Mouse (Mus musculus) heart, embryonic 13.5 days (tissue): ENCODE results near the gene Mast4. TPM values are rescaled to one million over a fixed set of nuclear protein-coding genes. Genes with fewer than 3 reads are reported as not detected.
A peak's percentile ranks its signal among the peaks of the same experiment; 100 is the strongest.

Experiments used
- ATAC-seq: fragments of 200-750 bp; cut with Nextera tagmentation; 2 replicates; pipeline ENCODE4 v1.8.0; 2017; ENCODE audit warnings: moderate TSS enrichment; ENCODE audit not compliant: insufficient number of reproducible peaks, low FRiP score, low TSS enrichment; ENCODE audit errors: extremely low read depth
- H3K27ac ChIP-seq: fragments of 300-500 bp; sonication (generic); replicated peaks from 2 replicates; pipeline ENCODE4 v1.5.1; 2015; ENCODE audit warnings: moderate library complexity, mild to moderate bottlenecking, inconsistent platforms
- H3K27me3 ChIP-seq: fragments of 300-500 bp; sonication (generic); replicated peaks from 2 replicates; pipeline ENCODE4 v1.6.1; 2015; ENCODE audit warnings: mild to moderate bottlenecking, inconsistent platforms
- H3K36me3 ChIP-seq: fragments of 300-500 bp; sonication (generic); 2 replicates; pipeline ENCODE4 v1.6.1; 2015; ENCODE audit warnings: mild to moderate bottlenecking, inconsistent platforms
- H3K4me1 ChIP-seq: fragments of 300-500 bp; sonication (generic); 2 replicates; pipeline ENCODE4 v1.6.1; 2015; ENCODE audit warnings: inconsistent platforms
- H3K4me2 ChIP-seq: fragments of 300-500 bp; sonication (generic); 2 replicates; pipeline ENCODE4 v1.6.1; 2015; ENCODE audit warnings: inconsistent platforms, mild to moderate bottlenecking, moderate library complexity
- H3K4me3 ChIP-seq: fragments of 300-500 bp; sonication (generic); 2 replicates; pipeline ENCODE4 v1.5.1; 2015; ENCODE audit warnings: moderate library complexity, mild to moderate bottlenecking, inconsistent platforms
- H3K9ac ChIP-seq: fragments of 300-500 bp; sonication (generic); 2 replicates; pipeline ENCODE4 v1.6.1; 2015; ENCODE audit warnings: inconsistent platforms, mild to moderate bottlenecking, moderate library complexity
- H3K9me3 ChIP-seq: fragments of 300-500 bp; sonication (generic); 2 replicates; pipeline ENCODE4 v1.6.1; 2016; ENCODE audit warnings: inconsistent platforms
- WGBS: fragments of 180-500 bp; shearing (Covaris S2); methylation state at CpG from one replicate; pipeline ENCODE4 v1.1.7; 2015; ENCODE audit warnings: mixed read lengths; 5-methylcytosine and 5-hydroxymethylcytosine counted together
- polyA plus RNA-seq: library from polyadenylated mRNA; unstranded; fragments of >200 nt; fragmentation: Nextera tagmentation; extraction: Ambion mirVana; gene quantifications from 2 replicates; pipeline ENCODE4 v1.2.1, GENCODE M21; 2015

Mast4 gene
- polyA plus RNA-seq, 1 experiment from 2014 or later: 36.8 TPM

- H3K27me3 ChIP-seq: no peaks in the 10 kb centered on the region
- H3K9me3 ChIP-seq: no peaks in the 10 kb centered on the region
- no peaks in the 10 kb centered on the region for H3K36me3 ChIP-seq
- peak overlapping the region; percentile 59 for H3K4me2 ChIP-seq
- peak overlapping the region; percentile 80 for H3K27ac ChIP-seq
- ATAC-seq: no peak
- peak overlapping the region; percentile 73 for H3K9ac ChIP-seq
- peak overlapping the region; percentile 30 for H3K4me3 ChIP-seq
- H3K4me1 ChIP-seq: peaks cover 26% of the 10 kb centered on the region
- WGBS: 21% methylated on average over 10 of the region's 10 CpGs
Observed at GRCm38 (mm10) chr13:102698335-102698734, 636.0 kb downstream of the Mast4 start.

DNA sequence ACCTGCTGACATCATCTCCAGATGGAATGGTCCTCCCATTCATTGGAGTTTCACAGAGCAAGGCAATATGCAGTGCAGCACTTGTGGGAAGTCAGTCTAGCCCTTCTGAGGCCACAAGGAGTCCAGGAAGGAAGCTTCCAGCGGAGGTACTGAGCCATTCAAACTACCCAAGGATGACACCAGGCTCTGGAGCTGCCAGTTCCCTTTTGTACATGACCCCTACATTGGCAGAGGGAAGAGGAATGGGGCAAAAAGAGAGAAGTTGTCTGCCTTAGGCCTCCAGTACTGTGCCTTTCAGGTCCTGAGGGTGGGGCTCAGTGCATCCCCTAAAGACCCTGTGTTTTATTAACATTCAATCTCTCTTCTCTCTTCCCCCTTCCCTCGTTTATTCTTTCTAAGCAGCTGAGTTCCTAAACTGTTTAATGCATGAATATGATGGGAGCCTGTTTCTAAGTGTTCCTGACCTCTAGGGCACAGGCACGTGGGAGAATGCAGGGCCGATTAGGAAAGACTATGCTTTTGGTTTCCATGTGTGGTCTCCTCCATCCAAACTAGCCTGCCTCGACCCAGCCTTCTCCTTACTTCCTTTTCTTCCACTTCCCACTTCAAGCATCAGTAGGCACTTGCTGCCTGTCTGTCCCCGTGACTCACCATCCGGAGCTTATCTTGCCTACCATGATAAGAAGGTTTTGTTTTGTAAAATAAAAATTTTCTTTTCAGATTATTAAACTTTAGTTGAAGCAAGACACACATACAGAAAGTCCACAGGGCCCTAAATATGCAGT lies 639.0 kb downstream of the Mast4 start:
- no peak for ATAC-seq
- WGBS: 59% methylated on average over 7 of the region's 7 CpGs
- no peaks in the 10 kb centered on the region for H3K9me3 ChIP-seq
- H3K4me3 ChIP-seq: no peak overlapping the region
- peaks cover 39% of the 10 kb centered on the region for H3K4me1 ChIP-seq
- no peak overlapping the region for H3K27ac ChIP-seq
- H3K36me3 ChIP-seq: no peaks in the 10 kb centered on the region
- H3K4me2 ChIP-seq: no peak overlapping the region
- H3K27me3 ChIP-seq: no peaks in the 10 kb centered on the region
- H3K9ac ChIP-seq: no peak overlapping the region

- peaks cover 36% of the 10 kb centered on the region for H3K4me1 ChIP-seq
- ATAC-seq: no peak
- no peak overlapping the region for H3K9ac ChIP-seq
- H3K27me3 ChIP-seq: no peaks in the 10 kb centered on the region
- 81% methylated on average over 7 of the region's 7 CpGs for WGBS
- H3K4me3 ChIP-seq: no peak overlapping the region
- no peak overlapping the region for H3K4me2 ChIP-seq
- no peaks in the 10 kb centered on the region for H3K36me3 ChIP-seq
- no peak overlapping the region for H3K27ac ChIP-seq
- H3K9me3 ChIP-seq: no peaks in the 10 kb centered on the region
Observed at GRCm38 (mm10) chr13:102694154-102694553, 640.1 kb downstream of the Mast4 start.

GRCm38 (mm10) chr13:102693341-102693801 lies 640.9 kb downstream of the Mast4 start, which contains the start of gene Cd180:
Gene Cd180 (plus strand): TSS chr13:102693558.
- 0 out of 2 replicates have a peak within 1 kb of the TSS, but pooled peaks have one; percentile 59 for H3K27ac ChIP-seq
- H3K4me1 ChIP-seq: peaks cover 28% of the 10 kb centered on the region
- 49% methylated on average over 8 of the region's 8 CpGs for whole genome bisulfite sequencing
- H3K4me2 ChIP-seq: no peak within 1 kb of the TSS
- no peak for ATAC-seq
- no peaks in the 10 kb centered on the region for H3K9me3 ChIP-seq
- no peak within 1 kb of the TSS for H3K9ac ChIP-seq
- H3K27me3 ChIP-seq: no peaks in the 10 kb centered on the region
- no peak within 1 kb of the TSS for H3K4me3 ChIP-seq
- no peaks in the 10 kb centered on the region for H3K36me3 ChIP-seq

- ATAC-seq: no peak
- Histone ChIP-seq H3K36me3 (no peaks in the 10 kb centered on the region), H3K27me3 (no peaks in the 10 kb centered on the region), H3K4me1 (peaks cover 23% of the 10 kb centered on the region), H3K27ac (no peak overlapping the region), H3K4me3 (no peak overlapping the region), H3K4me2 (no peak overlapping the region), H3K9me3 (no peaks in the 10 kb centered on the region), H3K9ac (no peak overlapping the region)
- 69% methylated on average over 11 of the region's 11 CpGs for WGBS
Observed at GRCm38 (mm10) chr13:102691408-102692150, 642.7 kb downstream of the Mast4 start.

- no peak for ATAC-seq
- Histone ChIP-seq H3K27ac (no peak overlapping the region), H3K36me3 (no peaks in the 10 kb centered on the region), H3K9ac (no peak overlapping the region), H3K27me3 (no peaks in the 10 kb centered on the region), H3K4me2 (no peak overlapping the region), H3K4me1 (peaks cover 23% of the 10 kb centered on the region), H3K9me3 (no peaks in the 10 kb centered on the region), H3K4me3 (no peak overlapping the region)
- 80% methylated on average over 5 of the region's 5 CpGs for WGBS
Observed at GRCm38 (mm10) chr13:102690184-102690583, 644.1 kb downstream of the Mast4 start.

GRCm38 (mm10) chr13:102689201-102690090 lies 644.9 kb downstream of the Mast4 start:
- Histone ChIP-seq H3K27ac (no peak overlapping the region), H3K4me1 (peaks cover 19% of the 10 kb centered on the region), H3K4me3 (no peak overlapping the region), H3K9ac (no peak overlapping the region), H3K4me2 (no peak overlapping the region), H3K36me3 (no peaks in the 10 kb centered on the region), H3K9me3 (no peaks in the 10 kb centered on the region), H3K27me3 (no peaks in the 10 kb centered on the region)
- WGBS: 76% methylated on average over 6 of the region's 6 CpGs
- ATAC-seq: no peak

DNA sequence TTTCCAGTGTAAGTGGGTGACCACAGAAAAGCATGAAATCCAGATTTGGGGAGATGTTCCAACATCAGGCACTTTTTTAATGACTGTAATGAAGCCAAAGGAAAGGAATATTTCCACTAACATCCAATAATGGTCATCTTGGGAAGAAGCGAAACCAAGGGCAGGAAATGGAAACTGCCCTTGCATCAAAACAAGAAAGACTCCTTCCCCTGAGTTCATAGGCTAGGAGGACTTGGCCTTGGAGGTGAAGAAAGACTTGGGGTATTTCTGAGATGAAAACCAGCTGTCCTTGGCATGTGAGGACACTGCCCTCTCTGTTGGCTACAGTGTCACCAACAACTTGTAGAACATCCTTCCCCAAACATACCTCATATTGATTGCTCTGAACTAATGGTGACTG lies 646.2 kb downstream of the Mast4 start:
- WGBS: 71% methylated on average over 1 of the region's 1 CpGs
- Histone ChIP-seq H3K4me1 (peaks cover 11% of the 10 kb centered on the region), H3K27me3 (no peaks in the 10 kb centered on the region), H3K27ac (no peak overlapping the region), H3K9ac (no peak overlapping the region), H3K4me3 (no peak overlapping the region), H3K4me2 (no peak overlapping the region), H3K36me3 (no peaks in the 10 kb centered on the region), H3K9me3 (no peaks in the 10 kb centered on the region)
- no peak for ATAC-seq

DNA sequence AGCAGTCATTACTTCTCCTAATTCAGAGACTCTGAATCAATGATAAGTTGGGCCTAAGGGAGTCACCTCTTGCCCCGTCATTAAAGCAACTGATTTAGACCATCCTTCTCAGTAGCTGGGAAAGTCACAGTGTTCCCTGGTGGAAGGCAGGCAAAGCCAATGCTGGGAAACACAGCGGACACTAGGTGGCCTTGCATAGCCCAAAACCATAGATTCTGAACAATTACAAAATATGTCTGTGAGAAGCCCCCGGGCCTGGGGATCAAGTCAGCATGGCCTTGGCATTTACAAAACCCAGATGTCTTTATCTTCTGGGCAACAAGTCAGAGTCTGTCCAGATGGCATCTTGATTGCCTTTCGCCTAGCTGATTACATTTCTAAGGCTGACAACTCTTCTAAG lies 649.4 kb downstream of the Mast4 start:
- Histone ChIP-seq H3K4me3 (no peak overlapping the region), H3K4me2 (no peak overlapping the region), H3K9me3 (no peaks in the 10 kb centered on the region), H3K9ac (no peak overlapping the region), H3K27me3 (no peaks in the 10 kb centered on the region), H3K4me1 (no peaks in the 10 kb centered on the region), H3K36me3 (no peaks in the 10 kb centered on the region), H3K27ac (no peak overlapping the region)
- no peak for ATAC-seq
- WGBS: 58% methylated on average over 4 of the region's 4 CpGs
